Mouse (Mus musculus) urinary bladder, postnatal 36 days (tissue): Measurements from ENCODE around the gene Cpne5.
A peak's percentile ranks its signal among the peaks of the same experiment; 100 is the strongest.
"Not testable (repeated sequence)": the region's sequence is repeated elsewhere in the genome, so short reads cannot be mapped to it uniquely, and the experiment has no call there.

Source experiments
- DNase-seq, 2 experiments: peaks; one replicate each; pipeline ENCODE4 v3.0.0; 2022; ENCODE audit warnings: low spot score in 2 of 2, mixed read lengths in 1 of 2

Gene Cpne5

DNA sequence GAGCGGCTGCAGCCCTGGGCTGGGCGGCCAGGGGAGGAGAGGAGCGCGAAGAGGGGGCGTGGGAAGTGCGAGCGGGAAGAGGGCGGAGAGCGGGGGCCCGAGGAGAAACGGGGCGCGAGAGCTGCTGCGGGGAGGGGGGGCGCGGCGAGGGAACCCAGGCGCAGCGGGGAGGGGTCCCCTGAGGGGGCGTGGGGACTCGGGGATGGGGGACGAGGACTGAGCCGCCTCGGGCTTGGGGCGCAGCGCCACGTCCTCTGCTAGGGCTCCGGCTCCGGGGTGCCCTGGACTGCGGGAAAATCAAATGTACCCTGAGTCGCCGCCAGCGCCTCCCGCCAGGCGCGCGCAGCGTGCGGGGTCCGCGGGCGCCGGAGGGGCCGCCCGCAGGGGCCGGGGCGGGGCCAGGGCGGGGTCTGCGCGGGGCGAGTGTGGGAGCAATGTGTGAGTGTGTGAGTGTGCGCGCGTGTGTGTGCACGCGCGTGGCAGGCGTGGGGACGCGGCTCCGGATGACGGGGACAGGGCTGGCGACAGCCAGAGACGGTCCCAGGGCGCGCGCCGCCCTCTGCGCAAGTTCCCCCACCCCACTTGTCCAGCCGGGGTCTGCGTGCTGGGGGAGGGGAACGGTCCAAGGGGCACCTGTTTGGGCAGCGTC is at the start of gene Cpne5:
Gene Cpne5 (minus strand): TSS at position 396 of the 649 bp plus-strand sequence.
- no peak for DNase-seq

DNA sequence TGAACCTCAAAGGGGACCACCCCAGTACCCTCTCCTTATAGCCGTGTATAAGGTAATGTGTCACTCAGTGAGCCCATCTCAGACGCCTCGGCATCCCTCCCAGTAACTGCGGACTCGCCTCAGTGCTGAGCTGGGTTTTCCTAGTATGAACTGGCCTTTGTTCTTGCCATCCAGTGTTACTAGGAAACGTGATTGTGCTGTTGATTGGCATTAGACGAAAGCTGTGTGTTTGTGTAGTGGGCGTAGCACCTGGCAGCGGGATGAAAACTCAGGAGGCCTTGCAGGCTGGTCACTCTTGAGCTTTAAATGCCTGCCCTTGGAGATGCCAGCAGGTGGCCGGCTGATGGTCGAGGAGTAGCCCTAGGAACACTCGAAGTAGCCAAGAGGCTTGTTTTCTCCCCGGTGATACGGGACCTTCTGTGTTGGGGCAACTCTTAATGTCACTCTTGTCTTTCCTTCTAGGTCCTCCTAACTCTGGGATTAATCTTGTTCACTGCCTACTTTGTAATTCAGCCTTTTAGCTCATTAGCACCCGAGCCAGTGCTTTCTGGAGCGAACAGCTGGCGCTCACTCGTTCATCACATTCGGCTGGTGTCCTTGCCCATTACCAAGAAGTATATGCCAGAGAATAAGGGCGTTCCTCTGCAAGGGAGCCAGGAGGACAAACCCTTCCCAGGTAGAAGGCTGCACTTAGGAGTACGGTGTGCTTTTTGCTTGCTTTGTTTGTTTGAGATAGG is 44.4 kb upstream of the Cpne5 start:
- DNase-seq = no peak

- no peak for DNase-seq
These were observed 43.6 kb upstream of the Cpne5 start for GRCm38 (mm10) chr17:29281541-29281940.

- no peak for DNase-seq
These were observed 42.5 kb upstream of the Cpne5 start for GRCm38 (mm10) chr17:29280422-29280821.

- no peak for DNase-seq
These were observed 35.9 kb upstream of the Cpne5 start for GRCm38 (mm10) chr17:29273889-29274288.

DNA sequence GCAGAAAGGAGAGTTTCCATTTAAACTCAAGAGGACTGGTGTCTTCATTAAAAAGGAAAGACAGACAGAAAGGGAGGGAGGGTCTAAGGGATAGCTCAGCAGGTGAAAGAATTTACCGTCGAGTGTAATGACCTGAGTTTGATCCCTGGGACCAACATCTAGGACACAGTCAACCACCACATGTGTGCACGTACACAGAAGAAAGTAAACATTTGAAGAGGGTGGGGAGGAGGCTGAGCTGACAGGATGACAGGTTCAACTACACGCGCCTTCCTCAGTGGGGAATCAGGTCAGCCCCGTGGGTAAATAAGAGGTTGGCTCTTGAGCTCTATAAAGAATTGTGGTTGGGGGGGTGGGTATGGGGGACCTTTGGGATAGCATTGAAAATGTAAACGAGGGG is 35.2 kb upstream of the Cpne5 start:
- DNase-seq = no peak

GRCm38 (mm10) chr17:29270148-29270698 is 32.3 kb upstream of the Cpne5 start:
- DNase-seq = no peak

DNA sequence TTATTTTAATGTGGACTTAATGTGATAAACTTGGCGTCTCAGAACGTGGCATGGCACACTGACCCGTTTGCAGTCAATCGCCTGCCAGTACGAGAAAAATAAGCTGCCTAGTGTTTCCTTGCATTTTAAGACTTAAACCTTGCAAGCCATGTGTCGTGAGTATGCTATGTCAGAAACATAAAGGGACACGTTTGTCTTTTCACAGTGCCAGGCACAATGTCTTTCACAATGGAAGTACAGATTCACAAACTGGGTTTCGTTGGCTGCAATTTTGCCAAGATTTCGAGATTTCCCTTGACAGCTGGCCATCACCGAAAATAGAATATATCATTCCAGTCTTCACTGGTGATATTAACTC is 31.4 kb upstream of the Cpne5 start:
- no peak for DNase-seq

- DNase-seq = peak; percentile 86 to 95
These were observed 30.8 kb upstream of the Cpne5 start, which contains the start of gene BC004004 for GRCm38 (mm10) chr17:29268682-29269348. BC004004 (plus strand) TSS chr17:29268788.

DNA sequence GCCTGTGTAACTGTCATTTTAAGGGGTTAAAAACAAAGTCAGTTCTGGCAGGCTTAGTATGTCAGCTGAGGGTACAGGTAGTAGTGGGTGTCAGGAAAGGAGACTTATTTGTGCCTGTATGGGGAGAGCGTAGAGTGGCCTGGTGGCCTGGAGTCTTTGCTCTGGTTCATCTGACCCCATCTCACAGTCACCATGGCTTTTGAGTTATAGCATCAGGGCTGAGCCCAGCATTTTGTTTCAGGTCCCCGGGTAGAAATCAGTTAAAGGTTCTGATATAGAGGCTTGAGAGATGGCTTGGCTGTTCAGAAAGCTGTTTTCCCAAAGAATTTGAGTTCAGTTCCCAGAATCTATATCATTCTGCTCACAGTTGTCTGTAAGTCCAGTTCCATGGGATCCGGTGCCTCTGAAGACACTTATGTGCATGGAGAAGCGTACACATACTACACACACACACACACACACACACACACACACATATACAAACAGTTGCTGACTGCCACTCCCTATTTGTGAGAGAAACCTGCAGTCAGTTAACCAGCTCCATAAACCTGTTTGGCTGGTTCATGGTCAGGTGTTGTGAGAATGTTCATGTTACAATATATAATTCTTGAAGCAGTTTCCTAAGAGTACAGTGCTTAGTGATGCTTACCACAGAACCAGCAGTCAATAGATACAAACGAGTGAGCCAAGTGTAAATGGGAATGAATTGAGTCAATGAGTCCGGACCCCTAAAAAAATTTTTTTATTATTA is 30.1 kb upstream of the Cpne5 start:
- DNase-seq = peak in 1 of 2 experiments; percentile 63

GRCm38 (mm10) chr17:29267040-29267439 is 29.1 kb upstream of the Cpne5 start:
- DNase-seq = not testable (repeated sequence)

DNA sequence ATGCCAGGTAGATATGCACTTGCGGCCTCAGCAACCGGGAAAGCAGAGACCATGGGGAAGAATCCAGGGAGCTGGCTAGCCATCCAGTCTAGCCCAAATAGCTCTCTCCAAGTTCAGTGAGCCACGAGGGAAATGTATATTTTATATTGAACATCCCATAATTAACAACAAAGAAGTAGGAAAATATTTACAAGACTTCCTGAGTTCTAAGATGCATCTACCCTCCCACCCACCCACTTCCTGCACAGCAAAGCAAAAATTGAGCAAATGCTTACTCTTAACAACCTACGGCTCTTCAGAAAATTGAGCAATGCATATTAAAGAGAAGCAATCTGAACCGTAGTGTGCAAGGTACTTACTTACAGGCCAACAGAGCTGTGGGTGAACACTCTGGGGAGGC is 26.8 kb upstream of the Cpne5 start:
- DNase-seq = no peak

- DNase-seq = peak; percentile 75 to 77
These were observed 26.1 kb upstream of the Cpne5 start, which contains the start of gene Ppil1 for GRCm38 (mm10) chr17:29263840-29264633. Ppil1 (minus strand) TSS chr17:29264186.

- no peak for DNase-seq
These were observed 25.4 kb upstream of the Cpne5 start for GRCm38 (mm10) chr17:29263417-29263816.

DNA sequence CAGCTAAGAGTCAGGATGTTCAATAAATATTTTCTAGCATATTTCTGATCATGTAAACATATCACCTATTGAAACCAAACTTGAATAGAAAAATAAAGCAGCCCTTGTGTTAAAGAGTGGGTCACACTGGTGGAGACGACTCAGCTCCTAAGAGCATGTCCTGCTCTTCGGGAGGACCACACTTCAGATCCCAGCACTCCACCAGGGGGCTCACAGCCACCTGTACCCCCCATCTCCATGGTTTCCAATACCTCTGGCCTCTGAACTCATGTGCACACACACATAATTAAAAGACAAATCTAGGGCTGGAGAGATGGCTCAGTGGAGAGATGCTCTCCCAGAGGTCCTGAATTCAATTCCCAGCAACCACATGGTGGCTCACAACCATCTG is 24.3 kb upstream of the Cpne5 start:
- DNase-seq = no peak

- DNase-seq = no peak
These were observed 23.8 kb upstream of the Cpne5 start for GRCm38 (mm10) chr17:29261603-29262258.

DNA sequence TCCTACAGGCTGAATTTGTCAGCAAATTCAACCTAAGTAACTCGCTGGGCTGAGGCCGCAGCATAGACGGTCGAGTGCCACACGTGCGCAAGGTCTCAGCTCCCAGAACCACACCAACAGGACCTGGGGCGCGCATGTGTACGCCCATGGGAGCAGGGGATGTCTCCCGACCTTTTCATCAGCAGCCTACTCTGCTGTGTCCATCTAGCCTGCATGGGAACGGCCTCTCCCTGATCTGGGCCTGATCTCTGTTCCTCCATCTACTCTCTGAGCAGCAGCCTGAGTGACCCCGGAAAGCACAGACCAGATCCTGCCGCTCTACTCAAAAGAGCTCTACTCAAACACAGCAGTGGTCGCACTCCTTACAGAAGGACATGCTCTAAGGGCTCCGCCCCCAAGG is 22.5 kb upstream of the Cpne5 start:
- DNase-seq = no peak

GRCm38 (mm10) chr17:29259489-29259888 is 21.5 kb upstream of the Cpne5 start:
- peak; percentile 53 to 78 for DNase-seq

DNA sequence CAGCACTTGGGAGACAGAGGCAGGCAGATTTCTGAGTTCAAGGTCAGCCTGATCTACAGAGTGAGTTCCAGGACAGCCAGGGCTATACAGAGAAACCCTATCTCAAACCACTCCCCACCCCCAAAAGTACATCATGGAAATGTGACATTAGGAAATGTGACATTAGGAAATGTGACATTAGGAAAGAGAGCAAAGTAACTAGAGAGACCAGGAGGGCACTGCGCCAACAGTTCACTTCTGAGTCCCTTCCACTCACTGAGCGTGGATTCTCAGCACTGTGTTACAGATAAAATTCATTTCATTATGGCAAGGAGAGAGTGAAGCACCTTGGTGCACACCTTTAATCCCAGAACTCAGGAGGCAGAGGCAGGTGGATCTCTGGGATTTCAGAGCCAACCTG is 21.0 kb upstream of the Cpne5 start:
- DNase-seq = no peak

- no peak for DNase-seq
These were observed 20.1 kb upstream of the Cpne5 start for GRCm38 (mm10) chr17:29258025-29258558.
